Mouse (Mus musculus): ENCODE results near the gene Zfp82. TPM values are rescaled to one million over a fixed set of nuclear protein-coding genes. Genes with fewer than 3 reads are reported as not detected.

Gene Zfp82
- polyA plus RNA-seq, 1 experiment = 0.81 TPM

GRCm38 (mm10) chr7:30095551-30096125 lies 22.9 kb upstream of the Zfp82 start:
- H3K36me3 ChIP-seq (ENCODE audit: control insufficient read depth, insufficient read depth, low read length) = 0 out of 2 replicates have a peak, but pooled peaks cover 1% of the 10 kb centered on the region
- peak overlapping the region; percentile 96; the same call in 1 of the 2 replicates for H3K4me3 ChIP-seq (ENCODE audit: extremely low read depth, insufficient read depth, insufficient read length)
- 8% methylated on average over 5 of the region's 5 CpGs for WGBS
- H3K27me3 ChIP-seq (ENCODE audit: control insufficient read depth, insufficient read depth, low read length) = no peaks in the 10 kb centered on the region
- peaks cover 3% of the 10 kb centered on the region; the same call in 1 of the 2 replicates for H3K4me1 ChIP-seq (ENCODE audit: control insufficient read depth, insufficient read depth, insufficient read length)
- TF ChIP-seq CTCF (IDR thresholded peaks at IDR 0.05; ENCODE audit: extremely low read depth, insufficient read depth, insufficient read length, insufficient replicate concordance) (no peak), POLR2A (IDR thresholded peaks at IDR 0.05; ENCODE audit: low read depth, low read length) (no peak)
- DNase-seq (ENCODE audit: low read depth in 1 of 2, low spot score in 2 of 2) = no peak
- no peak overlapping the region for H3K27ac ChIP-seq (ENCODE audit: insufficient read depth, low read length)

- peaks cover 3% of the 10 kb centered on the region; the same call in 1 of the 2 replicates for H3K4me1 ChIP-seq (ENCODE audit: control insufficient read depth, insufficient read depth, insufficient read length)
- no peaks in the 10 kb centered on the region for H3K36me3 ChIP-seq (ENCODE audit: control insufficient read depth, insufficient read depth, low read length)
- H3K27me3 ChIP-seq (ENCODE audit: control insufficient read depth, insufficient read depth, low read length) = no peaks in the 10 kb centered on the region
- TF ChIP-seq POLR2A (IDR thresholded peaks at IDR 0.05; ENCODE audit: low read depth, low read length) (peak; percentile 52), CTCF (IDR thresholded peaks at IDR 0.05; ENCODE audit: extremely low read depth, insufficient read depth, insufficient read length, insufficient replicate concordance) (no peak)
- peak within 1 kb of the TSS; percentile 96 for H3K4me3 ChIP-seq (ENCODE audit: extremely low read depth, insufficient read depth, insufficient read length)
- under 1% methylated on average over 26 of the region's 26 CpGs for WGBS
- peak within 1 kb of the TSS; percentile 90 for H3K27ac ChIP-seq (ENCODE audit: insufficient read depth, low read length)
- peak; percentile 78 to 83 for DNase-seq (ENCODE audit: low read depth in 1 of 2, low spot score in 2 of 2)
Measured at GRCm38 (mm10) chr7:30094646-30095429, 22.1 kb upstream of the Zfp82 start, which contains the start of gene Zfp260. Gene Zfp260, plus strand, starts transcription at chr7:30094777.

- Histone ChIP-seq H3K27me3 (ENCODE audit: control insufficient read depth, insufficient read depth, low read length) (no peaks in the 10 kb centered on the region), H3K4me1 (ENCODE audit: control insufficient read depth, insufficient read depth, insufficient read length) (peaks cover 5% of the 10 kb centered on the region; the same call in 1 of the 2 replicates), H3K4me3 (ENCODE audit: extremely low read depth, insufficient read depth, insufficient read length) (no peak overlapping the region), H3K36me3 (ENCODE audit: control insufficient read depth, insufficient read depth, low read length) (no peaks in the 10 kb centered on the region), H3K27ac (ENCODE audit: insufficient read depth, low read length) (no peak overlapping the region)
- DNase-seq (ENCODE audit: low read depth in 1 of 2, low spot score in 2 of 2) = no peak
- WGBS = 86% methylated on average over 6 of the region's 6 CpGs
- TF ChIP-seq POLR2A (IDR thresholded peaks at IDR 0.05; ENCODE audit: low read depth, low read length) = no peak
- TF ChIP-seq CTCF (IDR thresholded peaks at IDR 0.05; ENCODE audit: extremely low read depth, insufficient read depth, insufficient read length, insufficient replicate concordance) = no peak
Measured at GRCm38 (mm10) chr7:30093918-30094415, 21.3 kb upstream of the Zfp82 start.

GRCm38 (mm10) chr7:30092666-30093065 lies 20.0 kb upstream of the Zfp82 start:
- 87% methylated on average over 9 of the region's 9 CpGs for WGBS
- Histone ChIP-seq H3K27ac (ENCODE audit: insufficient read depth, low read length) (no peak overlapping the region), H3K4me3 (ENCODE audit: extremely low read depth, insufficient read depth, insufficient read length) (no peak overlapping the region), H3K4me1 (ENCODE audit: control insufficient read depth, insufficient read depth, insufficient read length) (peaks cover 5% of the 10 kb centered on the region; the same call in 1 of the 2 replicates), H3K36me3 (ENCODE audit: control insufficient read depth, insufficient read depth, low read length) (no peaks in the 10 kb centered on the region), H3K27me3 (ENCODE audit: control insufficient read depth, insufficient read depth, low read length) (no peaks in the 10 kb centered on the region)
- TF ChIP-seq CTCF (IDR thresholded peaks at IDR 0.05; ENCODE audit: extremely low read depth, insufficient read depth, insufficient read length, insufficient replicate concordance) (no peak), POLR2A (IDR thresholded peaks at IDR 0.05; ENCODE audit: low read depth, low read length) (no peak)
- no peak for DNase-seq (ENCODE audit: low read depth in 1 of 2, low spot score in 2 of 2)

GRCm38 (mm10) chr7:30090970-30091585 lies 18.4 kb upstream of the Zfp82 start:
- no peak for DNase-seq (ENCODE audit: low read depth in 1 of 2, low spot score in 2 of 2)
- Histone ChIP-seq H3K27ac (ENCODE audit: insufficient read depth, low read length) (no peak overlapping the region), H3K27me3 (ENCODE audit: control insufficient read depth, insufficient read depth, low read length) (no peaks in the 10 kb centered on the region), H3K4me3 (ENCODE audit: extremely low read depth, insufficient read depth, insufficient read length) (peak overlapping the region; percentile 40), H3K4me1 (ENCODE audit: control insufficient read depth, insufficient read depth, insufficient read length) (peaks cover 2% of the 10 kb centered on the region; the same call in 1 of the 2 replicates), H3K36me3 (ENCODE audit: control insufficient read depth, insufficient read depth, low read length) (no peaks in the 10 kb centered on the region)
- TF ChIP-seq POLR2A (IDR thresholded peaks at IDR 0.05; ENCODE audit: low read depth, low read length) = no peak
- no peak for TF ChIP-seq CTCF (IDR thresholded peaks at IDR 0.05; ENCODE audit: extremely low read depth, insufficient read depth, insufficient read length, insufficient replicate concordance)
- WGBS = 5% methylated on average over 9 of the region's 9 CpGs

- H3K36me3 ChIP-seq (ENCODE audit: control insufficient read depth, insufficient read depth, low read length) = peaks cover 2% of the 10 kb centered on the region
- under 1% methylated on average over 40 of the region's 40 CpGs for WGBS
- H3K4me1 ChIP-seq (ENCODE audit: control insufficient read depth, insufficient read depth, insufficient read length) = peaks cover 2% of the 10 kb centered on the region; the same call in 1 of the 2 replicates
- H3K27me3 ChIP-seq (ENCODE audit: control insufficient read depth, insufficient read depth, low read length) = no peaks in the 10 kb centered on the region
- no peak for TF ChIP-seq CTCF (IDR thresholded peaks at IDR 0.05; ENCODE audit: extremely low read depth, insufficient read depth, insufficient read length, insufficient replicate concordance)
- TF ChIP-seq POLR2A (IDR thresholded peaks at IDR 0.05; ENCODE audit: low read depth, low read length) = no peak
- peak within 1 kb of the TSS; percentile 49 for H3K27ac ChIP-seq (ENCODE audit: insufficient read depth, low read length)
- H3K4me3 ChIP-seq (ENCODE audit: extremely low read depth, insufficient read depth, insufficient read length) = peak within 1 kb of the TSS; percentile 82
- DNase-seq (ENCODE audit: low read depth in 1 of 2, low spot score in 2 of 2) = peak; percentile 94 to 97
Measured at GRCm38 (mm10) chr7:30090092-30090969, 17.6 kb upstream of the Zfp82 start, which contains the start of the genes Gm26920 and Zfp566. Gene Gm26920, minus strand, starts transcription at chr7:30090410. Gene Zfp566, minus strand, starts transcription at chr7:30090527.
